Mouse (Mus musculus) limb, embryonic 10.5 days (tissue): ENCODE data around the gene Thoc2. TPM values are rescaled to one million over a fixed set of nuclear protein-coding genes. Genes with fewer than 3 reads are reported as not detected.
A peak's percentile ranks its signal among the peaks of the same experiment; 100 is the strongest.
"Not testable (repeated sequence)": the region's sequence is repeated elsewhere in the genome, so short reads cannot be mapped to it uniquely, and the experiment has no call there.

ENCODE experiments used
- DNase-seq: peaks from one replicate; pipeline ENCODE4 v3.0.0-alpha.2; 2017; ENCODE audit warnings: low spot score
- H3K27ac ChIP-seq: fragments of 300-500 bp; sonication (generic); 2 replicates; pipeline ENCODE4 v1.5.1; 2016; ENCODE audit warnings: mild to moderate bottlenecking
- H3K27me3 ChIP-seq: fragments of 300-500 bp; sonication (generic); 2 replicates; pipeline ENCODE4 v1.6.1; 2016; ENCODE audit warnings: low read depth, mild to moderate bottlenecking; ENCODE audit not compliant: poor library complexity, severe bottlenecking
- H3K36me3 ChIP-seq: fragments of 300-500 bp; sonication (generic); 2 replicates; pipeline ENCODE4 v1.6.1; 2016; ENCODE audit warnings: mild to moderate bottlenecking, moderate library complexity
- H3K4me1 ChIP-seq: fragments of 300-500 bp; sonication (generic); 2 replicates; pipeline ENCODE4 v1.6.1; 2016
- H3K4me3 ChIP-seq: fragments of 300-500 bp; sonication (generic); 2 replicates; pipeline ENCODE4 v1.5.1; 2016; ENCODE audit warnings: mild to moderate bottlenecking, moderate library complexity
- H3K9me3 ChIP-seq: fragments of 300-500 bp; sonication (generic); replicated peaks from 2 replicates; pipeline ENCODE4 v1.6.1; 2016; ENCODE audit warnings: mild to moderate bottlenecking
- WGBS: fragments of 180-500 bp; shearing (Covaris S2); methylation state at CpG from one replicate; pipeline ENCODE4 v1.1.7; 2016; 5-methylcytosine and 5-hydroxymethylcytosine counted together
- polyA plus RNA-seq: library from polyadenylated mRNA; unstranded; fragments of >200 nt; fragmentation: Nextera tagmentation; extraction: Ambion mirVana; gene quantifications from 2 replicates; pipeline ENCODE4 v1.2.1, GENCODE M21; 2016

Thoc2 gene
- polyA plus RNA-seq, result 59.7 and 74.5 TPM in 2 replicates

DNA sequence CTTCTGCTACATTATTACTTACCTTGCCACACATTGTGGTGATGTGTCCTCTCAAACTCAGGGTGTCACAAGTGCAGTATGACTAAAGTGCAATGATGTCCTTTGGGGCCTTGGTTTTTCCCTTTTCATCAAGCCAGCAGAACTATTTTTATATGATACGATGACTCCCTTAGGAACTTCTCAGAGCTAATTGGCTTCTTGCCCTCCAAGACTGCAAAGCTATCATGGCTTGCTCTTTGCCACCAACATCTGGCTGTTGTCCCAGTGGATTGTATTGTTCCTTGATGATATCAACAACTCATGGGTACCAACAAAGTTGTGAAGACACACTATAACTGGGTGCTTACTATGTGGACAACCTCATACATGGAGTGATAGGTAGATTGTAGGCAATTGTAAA lies at the start of gene Thoc2:
Gene Thoc2 (minus strand): TSS at position 101 of the 400 bp plus-strand sequence.
- 97% methylated on average over 1 of the region's 1 CpGs for WGBS

DNA sequence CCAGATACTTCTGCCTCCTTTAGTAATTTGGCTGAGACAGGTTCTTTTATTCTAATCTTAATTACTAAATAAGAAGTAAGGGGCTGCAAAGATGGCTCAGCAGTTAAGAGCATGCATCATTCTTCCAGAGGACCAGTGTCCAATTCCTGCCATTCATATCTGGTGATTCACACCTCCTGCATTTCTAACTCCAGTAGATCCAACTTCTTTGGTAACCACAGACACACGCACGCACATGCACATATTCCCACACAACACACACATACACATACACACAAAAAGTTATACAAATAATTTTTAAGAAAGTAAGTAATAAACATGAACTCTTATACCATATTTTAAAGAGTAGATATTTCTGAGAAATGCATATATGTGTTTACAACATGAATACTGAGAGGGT lies 49.6 kb upstream of the Thoc2 start:
- H3K4me1 ChIP-seq, result no peaks in the 10 kb centered on the region
- H3K4me3 ChIP-seq, result no peak overlapping the region
- H3K9me3 ChIP-seq, result no peaks in the 10 kb centered on the region
- no peak for DNase-seq
- 92% methylated on average over 2 of the region's 2 CpGs for WGBS
- no peaks in the 10 kb centered on the region for H3K27me3 ChIP-seq
- H3K27ac ChIP-seq, result no peak overlapping the region
- no peaks in the 10 kb centered on the region for H3K36me3 ChIP-seq

More for the DNA sequence above, at the start of gene Thoc2:
- no peaks in the 10 kb centered on the region for H3K4me1 ChIP-seq
- no peak for DNase-seq
- H3K4me3 ChIP-seq, result no peak within 1 kb of the TSS
- H3K36me3 ChIP-seq, result no peaks in the 10 kb centered on the region
- no peaks in the 10 kb centered on the region for H3K9me3 ChIP-seq
- no peak within 1 kb of the TSS for H3K27ac ChIP-seq
- no peaks in the 10 kb centered on the region for H3K27me3 ChIP-seq

DNA sequence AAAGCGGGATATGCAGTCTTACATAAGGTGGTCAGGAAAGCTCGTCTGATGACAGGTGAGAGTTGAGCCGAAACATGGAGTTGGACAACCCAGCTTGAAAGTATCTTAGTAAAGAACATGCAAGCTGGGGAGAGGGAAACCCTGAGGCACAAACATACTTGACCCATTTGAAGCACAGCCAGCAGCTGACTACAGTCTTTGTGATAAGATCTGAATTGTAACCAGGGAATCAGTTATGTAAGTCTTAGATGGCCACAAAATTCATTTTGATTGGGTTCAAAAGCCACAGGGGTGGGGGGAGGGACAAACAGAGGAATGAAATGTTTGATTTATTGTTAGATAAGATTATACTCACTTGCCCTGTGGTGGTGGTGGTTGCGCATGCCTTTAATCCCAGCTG lies 48.9 kb upstream of the Thoc2 start:
- no peaks in the 10 kb centered on the region for H3K4me1 ChIP-seq
- no peaks in the 10 kb centered on the region for H3K36me3 ChIP-seq
- WGBS, result 91% methylated on average over 4 of the region's 4 CpGs

DNA sequence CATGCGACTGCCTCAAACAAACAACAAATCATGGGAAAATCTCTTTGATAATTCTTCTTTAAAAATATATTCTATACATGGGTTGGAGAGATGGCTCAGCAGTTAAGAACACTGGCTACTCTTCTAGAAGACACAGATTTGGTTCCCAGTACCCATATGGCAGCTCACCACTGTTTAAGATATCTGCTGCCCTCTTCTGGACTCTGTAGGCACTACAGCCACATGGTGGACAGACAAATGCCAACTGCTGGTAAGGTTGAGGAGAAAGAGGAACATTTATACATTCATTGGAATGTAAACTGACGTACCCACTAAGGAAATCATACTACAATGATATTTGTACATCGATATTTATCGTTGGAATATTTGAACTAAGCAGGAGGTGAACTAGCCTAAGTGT lies 36.7 kb upstream of the Thoc2 start:
- no peaks in the 10 kb centered on the region for H3K9me3 ChIP-seq
- H3K27me3 ChIP-seq, result no peaks in the 10 kb centered on the region
- WGBS, result 67% methylated on average over 4 of the region's 4 CpGs
- DNase-seq, result no peak
- no peak overlapping the region for H3K4me3 ChIP-seq
- no peaks in the 10 kb centered on the region for H3K36me3 ChIP-seq
- no peak overlapping the region for H3K27ac ChIP-seq
- H3K4me1 ChIP-seq, result no peaks in the 10 kb centered on the region

More for the DNA sequence above, 48.9 kb upstream of the Thoc2 start:
- no peak for DNase-seq
- no peaks in the 10 kb centered on the region for H3K27me3 ChIP-seq
- H3K27ac ChIP-seq, result no peak overlapping the region
- H3K9me3 ChIP-seq, result no peaks in the 10 kb centered on the region
- H3K4me3 ChIP-seq, result no peak overlapping the region

DNA sequence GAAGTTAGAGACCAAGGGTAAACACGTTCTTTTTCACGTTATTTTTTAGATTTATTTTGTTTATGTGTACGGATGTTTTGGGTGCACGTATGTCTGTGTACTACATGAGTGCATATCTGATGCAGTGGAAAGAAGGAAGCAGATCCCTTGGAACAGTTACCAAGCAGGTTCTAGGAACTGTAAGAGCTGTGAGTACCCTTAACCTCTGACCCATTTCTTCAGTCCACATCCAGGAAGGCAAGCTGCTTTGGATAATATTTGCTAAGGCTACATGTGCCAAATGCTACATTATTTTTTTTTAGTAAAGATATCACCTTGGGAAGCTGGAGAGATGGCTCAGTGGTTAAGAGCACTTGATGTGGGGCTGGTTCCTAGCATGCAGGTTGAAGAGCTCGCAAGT lies 21.4 kb upstream of the Thoc2 start:
- WGBS, result 90% methylated on average over 5 of the region's 5 CpGs

DNA sequence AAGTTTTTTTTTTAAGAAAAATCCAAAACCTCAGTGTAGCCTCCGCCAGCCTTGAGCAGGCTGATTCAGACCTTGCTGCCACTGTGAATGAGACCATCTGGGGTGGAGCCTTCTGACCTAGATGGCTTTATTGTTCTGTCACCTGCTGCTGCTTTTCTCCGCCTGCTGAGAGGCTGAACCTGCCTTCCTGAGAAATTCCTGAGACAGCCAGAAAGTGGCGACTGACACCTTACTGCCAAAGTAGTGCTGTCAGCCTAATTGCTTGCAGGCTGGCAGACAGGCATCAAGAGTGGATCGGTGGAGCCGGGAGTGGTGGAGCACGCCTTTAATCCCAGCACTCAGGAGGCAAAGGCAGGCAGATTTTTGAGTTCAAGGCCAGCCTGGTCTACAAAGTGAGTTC lies 11.3 kb upstream of the Thoc2 start:
- not testable (repeated sequence) for DNase-seq, H3K27me3 ChIP-seq, H3K9me3 ChIP-seq, H3K36me3 ChIP-seq, H3K4me1 ChIP-seq, H3K27ac ChIP-seq, H3K4me3 ChIP-seq
- 26% methylated on average over 6 of the region's 6 CpGs for WGBS

More for the DNA sequence above, 21.4 kb upstream of the Thoc2 start:
- no peaks in the 10 kb centered on the region for H3K9me3 ChIP-seq
- H3K4me3 ChIP-seq, result no peak overlapping the region
- no peaks in the 10 kb centered on the region for H3K4me1 ChIP-seq
- no peak for DNase-seq
- no peak overlapping the region for H3K27ac ChIP-seq
- H3K36me3 ChIP-seq, result no peaks in the 10 kb centered on the region
- H3K27me3 ChIP-seq, result no peaks in the 10 kb centered on the region

DNA sequence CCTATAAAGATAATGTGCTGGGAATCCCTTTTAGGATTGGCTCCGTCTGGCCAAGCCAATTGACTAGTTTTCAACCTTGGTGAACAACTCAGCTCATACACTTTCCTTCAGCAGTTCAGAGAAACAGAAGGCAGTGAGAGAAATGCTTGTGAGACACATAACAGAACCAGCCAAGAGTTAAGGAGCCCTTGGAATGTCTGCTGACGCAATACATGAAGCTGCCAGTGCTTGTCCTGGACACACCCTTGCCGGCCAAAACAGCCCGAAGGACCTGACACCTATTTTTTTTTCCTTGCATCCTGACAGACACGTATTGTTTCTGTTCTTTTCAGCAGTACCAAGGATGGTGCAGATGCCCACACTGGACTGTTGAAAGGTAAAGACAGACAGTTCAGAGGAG lies 4.2 kb upstream of the Thoc2 start:
- no peak for DNase-seq
- Histone ChIP-seq H3K27ac (no peak overlapping the region), H3K9me3 (no peaks in the 10 kb centered on the region), H3K27me3 (no peaks in the 10 kb centered on the region), H3K36me3 (no peaks in the 10 kb centered on the region), H3K4me3 (no peak overlapping the region), H3K4me1 (no peaks in the 10 kb centered on the region)
- 75% methylated on average over 5 of the region's 5 CpGs for WGBS

DNA sequence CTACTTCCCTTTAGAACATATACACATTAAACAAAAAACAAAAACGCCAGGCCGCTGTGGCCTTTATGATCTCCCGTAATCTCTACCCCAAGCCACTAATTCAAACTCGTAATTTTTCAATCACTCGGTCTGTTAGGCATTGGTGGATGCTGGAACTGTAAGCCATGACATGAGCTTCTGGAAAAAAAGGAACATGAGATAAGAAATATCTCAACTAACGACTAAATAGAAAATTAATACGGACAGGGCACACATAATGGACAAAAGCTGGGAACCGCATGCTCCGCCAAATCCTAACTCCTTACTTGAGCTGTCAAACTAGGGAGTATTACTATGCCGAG lies 8.4 kb downstream of the Thoc2 start:
- H3K4me3 ChIP-seq, result peak overlapping the region; percentile 71
- 40% methylated on average over 10 of the region's 10 CpGs for WGBS
- no peaks in the 10 kb centered on the region for H3K9me3 ChIP-seq

DNA sequence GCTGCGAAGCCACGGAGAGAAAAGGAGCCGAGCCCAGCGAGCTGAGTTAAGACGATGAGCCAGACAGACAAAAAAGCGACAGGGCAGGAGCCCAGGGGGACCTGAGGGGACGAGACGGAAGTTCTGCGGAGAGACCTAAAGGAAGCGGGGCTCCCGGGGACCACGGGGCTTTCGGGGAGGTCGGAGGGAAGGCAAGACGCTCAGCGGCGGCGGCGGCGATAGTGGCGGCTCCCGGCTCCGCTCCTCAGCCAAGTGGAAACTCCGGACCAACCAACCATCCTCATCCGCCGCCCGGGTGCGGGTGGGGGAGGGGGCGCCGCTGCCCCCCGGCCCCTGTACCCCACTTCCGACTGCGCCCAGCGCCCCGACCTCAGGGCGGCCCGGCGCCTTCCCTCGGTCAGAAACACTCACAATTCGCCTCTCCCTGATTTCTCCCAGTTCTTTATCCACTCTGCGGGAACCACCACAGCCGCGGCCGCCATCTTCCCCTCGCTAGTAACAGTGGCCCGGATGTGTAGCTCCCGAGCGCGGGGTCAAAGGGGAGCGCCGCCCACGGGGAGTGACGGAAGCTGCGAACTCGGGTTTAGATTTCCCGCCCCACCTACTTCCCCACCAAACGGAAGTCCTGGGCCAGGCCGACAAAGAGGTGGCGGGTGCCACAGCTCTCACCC lies 8.9 kb downstream of the Thoc2 start:
- DNase-seq, result peak; percentile 83
- Histone ChIP-seq H3K4me1 (no peaks in the 10 kb centered on the region), H3K4me3 (peak overlapping the region; percentile 71), H3K9me3 (no peaks in the 10 kb centered on the region), H3K36me3 (no peaks in the 10 kb centered on the region), H3K27me3 (peaks cover 12% of the 10 kb centered on the region), H3K27ac (peak overlapping the region; percentile 92)
- WGBS, result 9% methylated on average over 37 of the region's 59 CpGs

More for the DNA sequence above, 8.4 kb downstream of the Thoc2 start:
- Histone ChIP-seq H3K4me1 (no peaks in the 10 kb centered on the region), H3K36me3 (no peaks in the 10 kb centered on the region), H3K27ac (peak overlapping the region; percentile 92; the same call in 1 of the 2 replicates), H3K27me3 (peaks cover 12% of the 10 kb centered on the region)
- DNase-seq, result no peak

DNA sequence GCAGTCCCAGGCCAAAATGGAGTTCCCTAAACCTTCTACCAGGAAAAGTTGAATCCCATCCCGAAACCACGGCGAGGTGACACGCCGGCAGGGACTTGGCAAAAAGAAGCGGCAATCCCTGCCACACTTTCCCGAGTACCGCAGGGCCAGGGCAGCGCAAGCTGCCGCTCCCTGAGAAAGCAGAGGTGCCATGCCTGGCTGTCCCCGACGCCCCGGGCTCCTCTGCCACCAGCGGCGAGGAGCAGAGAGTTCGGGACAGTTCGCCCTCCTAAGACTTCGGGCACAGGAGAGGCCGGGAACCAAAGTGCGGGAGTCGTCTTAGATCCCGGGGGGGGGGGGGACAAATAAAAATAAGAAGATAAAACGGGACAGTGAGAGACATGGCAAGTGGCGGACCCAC lies 9.5 kb downstream of the Thoc2 start:
- 11% methylated on average over 19 of the region's 24 CpGs for WGBS

DNA sequence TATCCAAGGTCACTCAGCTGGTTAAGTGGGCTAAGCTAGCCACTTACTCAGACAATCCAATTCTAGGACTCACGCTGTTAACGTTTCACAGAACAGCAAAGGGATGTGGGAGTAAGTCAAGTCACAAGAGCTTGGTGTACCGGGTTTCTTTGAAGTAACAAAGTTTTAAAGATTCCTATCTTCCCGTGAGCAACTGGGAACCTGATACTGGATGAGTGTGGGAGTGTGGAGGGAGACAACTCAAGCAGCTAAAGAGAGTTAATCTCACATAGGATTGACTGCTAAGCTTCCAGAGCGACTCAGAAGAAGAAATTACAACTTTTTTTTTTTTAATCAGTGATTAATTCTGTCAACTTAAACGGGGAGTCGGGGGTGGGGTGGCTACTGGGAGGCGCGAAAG lies 10.0 kb downstream of the Thoc2 start:
- Histone ChIP-seq H3K4me3 (peak overlapping the region; percentile 71), H3K27ac (peak overlapping the region; percentile 92; the same call in 1 of the 2 replicates), H3K4me1 (no peaks in the 10 kb centered on the region), H3K9me3 (no peaks in the 10 kb centered on the region), H3K36me3 (no peaks in the 10 kb centered on the region), H3K27me3 (peaks cover 12% of the 10 kb centered on the region)
- 5% methylated on average over 9 of the region's 9 CpGs for WGBS
- no peak for DNase-seq

More for the DNA sequence above, 9.5 kb downstream of the Thoc2 start:
- no peaks in the 10 kb centered on the region for H3K9me3 ChIP-seq
- peaks cover 12% of the 10 kb centered on the region for H3K27me3 ChIP-seq
- H3K4me3 ChIP-seq, result peak overlapping the region; percentile 71
- peak; percentile 36 for DNase-seq
- no peaks in the 10 kb centered on the region for H3K36me3 ChIP-seq
- no peaks in the 10 kb centered on the region for H3K4me1 ChIP-seq
- peak overlapping the region; percentile 92 for H3K27ac ChIP-seq

DNA sequence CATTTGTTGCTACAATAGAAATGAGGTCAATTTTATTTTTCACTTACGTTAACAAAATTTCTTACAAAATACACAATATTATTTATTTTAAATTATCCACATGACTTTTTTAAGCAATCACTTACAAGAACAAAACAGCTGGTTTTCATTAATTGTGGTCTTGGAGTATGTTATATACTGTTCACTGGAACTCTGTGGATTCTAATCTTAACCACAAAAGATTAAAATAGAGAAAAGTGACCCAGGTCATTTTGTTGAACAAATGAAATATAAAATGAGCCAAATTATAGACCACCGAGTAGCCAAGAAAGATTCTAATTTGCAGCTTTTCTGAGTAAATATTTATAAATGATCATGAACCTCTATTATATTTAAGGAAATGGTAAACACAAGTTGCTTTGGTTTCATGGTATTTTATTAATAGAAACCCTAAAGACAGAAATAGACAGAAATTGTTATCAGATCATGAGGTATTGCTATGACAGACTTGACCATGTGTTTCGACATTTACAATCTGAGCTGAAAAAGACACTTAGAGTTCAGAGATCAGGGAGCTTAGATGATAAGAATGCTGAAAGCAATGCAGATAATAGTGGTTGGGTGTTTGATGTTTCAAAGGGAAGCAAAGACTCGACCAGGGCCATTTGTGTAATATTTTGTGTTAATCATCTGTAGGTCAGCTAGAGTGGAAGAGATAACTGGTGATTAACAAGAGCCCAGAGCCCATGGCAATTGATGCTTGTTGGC lies 35.5 kb downstream of the Thoc2 start:
- Histone ChIP-seq H3K27ac (no peak overlapping the region), H3K27me3 (no peaks in the 10 kb centered on the region), H3K9me3 (no peaks in the 10 kb centered on the region), H3K36me3 (0 out of 2 replicates have a peak, but pooled peaks cover 4% of the 10 kb centered on the region), H3K4me3 (no peak overlapping the region), H3K4me1 (no peaks in the 10 kb centered on the region)
- WGBS, result 67% methylated on average over 4 of the region's 4 CpGs
- DNase-seq, result no peak

DNA sequence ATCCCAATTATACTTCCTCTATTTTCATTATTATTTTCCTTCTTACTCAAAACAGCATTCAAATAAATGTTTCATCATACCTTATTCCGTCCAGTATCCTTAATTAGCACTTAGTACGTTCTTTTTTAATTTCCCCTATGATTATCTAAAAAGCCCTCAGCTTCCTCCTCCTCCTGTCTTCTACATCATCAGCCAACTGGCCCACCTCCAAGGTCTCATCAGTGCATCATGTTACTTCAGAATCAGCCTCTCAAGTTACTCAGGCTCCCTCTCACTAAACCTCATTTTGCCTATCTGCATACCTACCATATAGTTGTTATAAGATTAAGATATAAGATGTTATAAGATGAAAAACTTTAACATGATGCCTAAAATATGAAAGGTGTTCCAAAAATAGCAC lies 43.9 kb downstream of the Thoc2 start:
- no peak overlapping the region for H3K4me3 ChIP-seq
- no peaks in the 10 kb centered on the region for H3K9me3 ChIP-seq
- 85% methylated on average over 2 of the region's 2 CpGs for WGBS
- no peaks in the 10 kb centered on the region for H3K27me3 ChIP-seq
- no peak for DNase-seq
- H3K36me3 ChIP-seq, result no peaks in the 10 kb centered on the region; the same call in 1 of the 2 replicates
- no peak overlapping the region for H3K27ac ChIP-seq
- H3K4me1 ChIP-seq, result no peaks in the 10 kb centered on the region
